Mouse (Mus musculus) kidney, postnatal 36 days (tissue): ENCODE results near the gene Olfr287.
A peak's percentile ranks its signal among the peaks of the same experiment; 100 is the strongest.

Experiments used
- DNase-seq, 2 experiments: peaks; one replicate each; pipeline ENCODE4 v3.0.0; 2021 to 2022; ENCODE audit warnings: mixed read lengths in 2 of 2

The Olfr287 gene

DNA sequence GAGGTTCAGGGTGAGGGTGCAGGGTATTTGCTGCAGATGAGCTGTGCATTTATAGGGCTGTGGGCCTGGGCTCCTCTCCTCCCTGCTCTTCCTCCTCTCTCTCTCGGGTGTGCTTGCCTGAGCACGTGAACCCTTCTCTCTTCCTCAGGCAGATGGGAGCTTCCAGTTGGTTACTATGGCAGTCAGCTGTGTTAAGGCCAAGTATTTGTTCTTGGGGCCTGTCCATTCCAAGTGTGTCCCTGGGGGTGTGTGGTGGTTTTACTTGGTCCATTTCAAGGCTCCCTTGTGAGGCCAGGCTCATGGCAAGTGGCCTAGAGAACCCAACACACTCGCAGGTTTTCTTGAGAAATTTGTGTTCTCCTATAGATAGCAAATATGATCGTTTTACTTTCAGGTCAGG lies at the start of gene Olfr287, which contains the start of gene Gm44579:
Gene Olfr287 (minus strand): TSS at position 180 of the 400 bp plus-strand sequence.
Gene Gm44579 (minus strand): TSS at position 101 of the 400 bp plus-strand sequence.
- DNase-seq: no peak

DNA sequence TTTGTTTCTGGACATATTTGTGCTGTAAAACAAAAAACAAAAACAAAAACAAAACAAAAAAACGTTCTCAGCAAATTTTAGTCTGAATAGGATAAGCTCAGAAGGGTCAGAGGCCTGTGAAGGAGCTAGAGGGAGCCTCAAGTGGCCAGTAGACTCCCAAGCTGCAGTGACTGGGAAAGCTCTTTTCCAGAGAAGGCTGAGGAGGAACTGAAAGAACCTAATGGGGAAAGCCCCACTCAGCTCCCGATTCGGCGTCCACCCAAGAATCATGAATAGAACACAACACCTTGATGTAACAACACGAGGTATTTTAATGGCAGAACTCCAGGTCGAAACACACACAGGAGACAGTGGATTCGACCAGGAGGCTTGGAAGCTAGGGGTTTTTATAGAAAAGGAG lies 36.9 kb upstream of the Olfr287 start:
- DNase-seq: no peak

DNA sequence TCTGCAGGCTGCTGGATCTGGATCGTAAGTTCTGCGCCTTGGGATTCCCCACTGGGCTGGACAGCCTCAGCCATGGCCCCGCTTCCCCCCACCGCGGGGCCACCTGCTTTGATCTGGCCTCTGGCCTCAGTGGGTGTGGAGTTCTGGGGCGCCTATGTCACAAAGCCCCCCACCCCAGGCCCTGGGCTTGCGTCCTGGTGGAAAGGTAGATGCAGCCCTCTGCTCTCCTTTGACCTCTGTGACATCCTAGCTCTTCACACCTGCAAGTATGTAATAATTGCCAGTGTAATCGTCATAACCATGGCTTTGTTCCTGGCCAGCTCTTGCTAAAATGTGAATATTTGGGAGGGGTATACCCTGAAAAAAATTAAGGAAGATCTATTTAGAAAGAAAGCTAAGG lies 36.3 kb upstream of the Olfr287 start, which contains the start of gene H1fnt:
Gene H1fnt (minus strand): TSS at position 101 of the 400 bp plus-strand sequence.
- DNase-seq: no peak

DNA sequence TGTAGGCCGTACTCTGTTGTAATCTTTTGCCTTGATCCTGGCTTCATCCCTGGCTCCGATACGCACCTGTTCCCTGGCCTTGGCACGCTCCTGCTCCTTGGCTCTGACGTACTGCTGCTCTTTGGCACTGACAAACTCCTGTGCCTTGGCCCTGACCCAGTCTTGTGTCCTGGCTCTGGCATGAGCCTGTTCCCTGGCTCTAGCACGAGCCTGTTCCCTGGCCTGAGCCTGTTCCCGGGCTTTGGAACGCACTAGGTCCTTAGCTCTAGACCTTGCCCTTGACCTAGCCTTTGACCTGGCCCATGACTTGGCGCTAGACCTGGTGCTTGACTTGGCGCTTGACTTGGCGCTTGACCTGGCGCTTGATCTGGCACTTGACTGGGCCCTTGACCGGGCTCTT lies 35.4 kb upstream of the Olfr287 start:
- DNase-seq: peak; percentile 81 to 84

DNA sequence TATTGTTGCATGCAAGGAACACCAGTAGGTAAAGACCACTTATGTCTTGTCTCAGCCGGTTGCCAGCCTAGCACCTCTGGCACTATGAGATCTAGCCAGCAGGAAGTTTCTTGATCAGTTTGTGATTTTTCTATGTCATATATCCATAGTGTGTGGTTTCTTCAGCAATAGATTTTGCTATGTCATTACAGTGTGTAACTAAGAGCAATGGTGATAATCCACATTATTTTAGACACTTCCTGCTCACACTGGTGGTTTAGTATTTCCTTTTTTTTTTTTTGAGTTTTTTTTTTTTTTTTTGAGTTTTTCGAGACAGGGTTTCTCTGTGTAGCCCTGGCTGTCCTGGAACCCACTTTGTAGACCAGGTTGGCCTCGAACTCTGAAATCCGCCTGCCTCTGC lies 14.6 kb upstream of the Olfr287 start:
- DNase-seq: no peak

DNA sequence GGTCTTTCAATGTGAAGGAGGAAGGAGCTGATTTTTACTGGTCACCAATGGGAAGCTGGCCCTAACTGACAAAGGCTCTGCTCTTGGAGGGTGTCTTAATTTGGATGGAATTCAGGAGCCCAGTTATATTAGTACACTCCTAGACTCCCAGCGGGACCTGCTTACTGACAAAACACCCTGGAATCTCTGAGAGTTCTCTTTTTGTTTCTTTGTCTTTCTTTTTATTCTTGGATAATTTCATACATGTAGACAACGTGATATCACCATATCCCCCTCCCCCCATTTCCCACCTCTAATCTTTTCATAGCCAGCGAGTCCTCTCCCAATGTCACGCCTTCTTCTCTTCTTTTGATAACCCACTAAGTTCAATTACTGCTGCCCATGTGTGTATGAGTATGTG lies 13.5 kb upstream of the Olfr287 start, which contains the start of gene Olfr286:
Gene Olfr286 (minus strand): TSS at position 101 of the 400 bp plus-strand sequence.
- no peak for DNase-seq

DNA sequence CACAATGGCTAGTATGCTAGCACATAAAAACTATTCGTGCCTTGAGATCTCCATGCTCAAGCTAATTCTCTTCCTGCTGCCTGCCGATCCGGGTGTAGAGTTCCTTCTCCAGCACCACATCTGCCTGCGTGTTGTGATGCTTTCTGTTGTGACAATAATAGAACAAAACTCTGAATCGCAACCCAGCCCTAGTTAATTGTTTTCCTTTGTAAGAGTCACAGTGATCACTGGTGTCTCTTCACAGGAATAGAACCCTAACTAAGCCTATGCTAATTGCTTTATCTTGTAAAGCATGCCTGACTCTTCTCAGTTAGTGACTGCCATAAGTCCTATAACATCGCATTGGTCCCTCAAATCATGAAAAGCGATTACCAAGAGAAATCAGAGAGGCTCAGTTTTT lies 5.2 kb upstream of the Olfr287 start:
- no peak for DNase-seq

DNA sequence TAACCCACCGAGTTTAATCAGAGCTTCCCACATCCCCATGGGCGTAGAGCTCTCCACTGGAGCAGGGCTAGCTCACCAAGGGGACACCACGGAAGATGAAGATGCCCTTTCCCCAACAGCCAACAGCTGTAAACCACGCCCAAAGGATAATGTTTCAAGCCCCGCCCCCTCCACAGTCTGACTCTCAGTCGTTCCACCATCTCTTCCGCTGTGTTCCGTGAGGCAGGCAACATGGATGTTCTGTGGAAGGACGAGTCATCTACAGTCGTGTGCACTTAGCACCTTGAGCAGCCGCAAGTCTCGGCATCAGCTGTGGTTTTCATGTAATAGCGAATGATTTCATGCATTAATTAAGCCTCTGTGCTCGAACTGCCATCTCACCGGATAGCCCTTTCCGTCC lies 4.8 kb upstream of the Olfr287 start:
- peak in 1 of 2 experiments; percentile 4 for DNase-seq

DNA sequence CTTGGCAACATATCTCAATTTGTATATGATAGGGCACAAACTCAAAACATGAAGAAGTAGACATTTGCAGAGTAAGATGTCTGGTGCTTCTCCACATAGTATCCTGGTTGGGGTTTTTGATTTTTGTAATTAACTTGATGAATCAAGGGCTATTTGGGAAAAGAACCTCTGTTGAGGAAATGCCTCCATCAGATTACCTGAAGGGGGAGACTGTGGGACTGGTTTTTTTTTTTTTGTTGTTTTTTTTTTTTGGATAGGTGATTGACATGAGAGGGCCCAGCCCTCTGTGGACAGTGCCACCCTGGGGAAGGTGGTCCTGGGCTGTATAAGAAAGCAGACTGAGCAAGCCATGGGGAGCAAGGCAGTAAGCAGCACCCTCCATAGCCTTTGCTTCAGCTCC lies 1.5 kb upstream of the Olfr287 start:
- no peak for DNase-seq

DNA sequence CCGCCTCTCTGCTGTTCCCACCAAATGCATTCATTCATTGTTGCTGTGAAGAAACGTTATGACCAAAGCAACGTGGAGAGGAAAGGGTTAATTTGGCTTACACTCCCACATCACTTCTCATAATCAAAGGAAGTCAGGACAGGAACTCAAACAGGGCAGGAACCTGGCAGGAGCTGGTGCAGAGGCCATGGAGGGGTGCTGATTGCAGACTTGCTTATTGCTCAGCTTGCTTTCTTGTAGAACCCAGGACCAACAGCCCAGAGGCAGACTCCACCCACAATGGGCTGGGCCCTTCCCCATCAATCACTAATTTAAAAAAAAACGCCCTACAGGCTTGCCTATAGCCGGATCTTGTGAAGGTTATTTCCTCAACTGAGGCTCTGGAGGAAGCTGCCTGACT lies 6.7 kb downstream of the Olfr287 start:
- DNase-seq: no peak

DNA sequence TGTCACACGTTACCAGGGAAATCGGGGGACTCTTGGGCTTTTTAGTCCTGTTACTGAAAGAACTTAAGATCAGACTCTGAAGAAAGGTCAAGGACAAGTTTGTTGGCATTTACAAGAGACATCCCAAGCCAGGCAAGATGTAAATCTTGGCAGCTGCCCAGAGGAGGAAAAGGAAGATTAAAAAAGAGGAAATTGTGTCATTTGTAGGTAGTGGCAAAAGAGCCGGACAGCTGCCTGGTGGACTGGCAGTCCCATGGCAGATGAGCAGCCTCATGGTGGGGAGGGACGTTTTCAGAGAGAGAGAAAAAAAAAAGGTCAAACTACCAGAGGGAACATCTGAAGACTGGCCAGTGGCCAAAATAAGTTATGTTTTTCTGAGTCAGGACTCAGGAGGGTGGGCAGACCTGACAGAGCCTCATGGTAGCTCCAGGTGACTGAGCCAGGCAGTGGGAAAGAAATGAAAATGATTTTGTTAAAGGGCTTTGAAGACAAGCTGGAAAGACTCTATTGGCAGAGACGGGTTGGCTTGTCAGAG lies 7.5 kb downstream of the Olfr287 start:
- DNase-seq: peak; percentile 12 to 37

DNA sequence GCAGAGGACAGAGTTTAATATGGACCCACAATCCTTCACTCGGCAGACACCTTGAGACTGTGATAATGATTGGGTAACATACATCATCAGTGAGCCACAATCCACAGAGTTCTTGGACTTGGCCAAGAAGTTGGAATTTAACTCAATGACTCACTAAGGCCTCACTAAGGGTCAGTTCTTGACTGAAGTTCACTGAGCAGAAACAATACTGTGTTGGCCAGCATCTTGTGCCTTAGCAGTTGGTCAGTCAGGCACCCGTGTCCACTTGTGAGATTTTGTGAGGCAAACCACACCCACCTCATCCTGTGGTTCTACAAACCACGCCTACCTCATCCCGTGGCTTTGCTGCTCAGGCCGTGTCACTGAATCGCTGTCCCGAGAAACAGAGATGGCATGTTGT lies 11.2 kb downstream of the Olfr287 start:
- peak; percentile 52 to 73 for DNase-seq

DNA sequence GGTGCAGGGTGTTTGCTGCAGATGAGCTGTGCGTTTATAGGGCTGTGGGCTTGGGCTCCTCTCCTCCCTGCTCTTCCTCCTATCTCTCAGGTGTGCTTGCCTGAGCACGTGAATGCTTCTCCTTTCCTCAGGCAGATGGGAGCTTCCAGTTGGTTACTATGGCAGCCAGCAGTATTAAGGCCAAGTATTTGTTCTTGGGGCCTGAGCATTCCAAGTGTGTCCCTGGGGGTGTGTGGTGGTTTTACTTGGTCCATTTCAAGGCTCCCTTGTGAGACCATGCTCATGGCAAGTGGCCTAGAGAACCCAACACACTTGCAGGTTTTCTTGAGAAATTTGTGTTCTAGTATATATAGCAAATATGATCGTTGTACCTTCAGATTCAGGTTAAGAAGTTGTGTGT lies 25.4 kb downstream of the Olfr287 start, which contains the start of gene Olfr288:
Gene Olfr288 (minus strand): TSS at position 101 of the 400 bp plus-strand sequence.
- DNase-seq: no peak

DNA sequence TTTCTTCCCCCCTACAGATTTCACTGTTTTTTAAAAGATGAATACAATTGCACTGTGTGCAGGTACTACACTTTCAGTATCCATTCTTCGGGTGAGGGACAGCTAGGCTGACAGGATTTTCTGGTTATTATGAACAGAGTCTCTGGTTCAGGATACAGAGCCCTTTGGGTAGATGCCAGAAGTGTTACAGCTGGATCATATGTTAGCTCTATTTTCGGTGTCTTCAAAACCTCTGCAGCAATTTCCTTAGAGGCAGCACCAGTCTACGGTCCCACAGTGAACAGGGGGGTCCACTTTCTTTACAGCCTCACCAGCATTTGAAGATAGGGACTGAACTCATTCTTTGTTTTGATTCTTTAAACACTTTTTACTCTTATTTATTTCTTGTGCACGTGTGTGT lies 36.4 kb downstream of the Olfr287 start:
- no peak for DNase-seq

DNA sequence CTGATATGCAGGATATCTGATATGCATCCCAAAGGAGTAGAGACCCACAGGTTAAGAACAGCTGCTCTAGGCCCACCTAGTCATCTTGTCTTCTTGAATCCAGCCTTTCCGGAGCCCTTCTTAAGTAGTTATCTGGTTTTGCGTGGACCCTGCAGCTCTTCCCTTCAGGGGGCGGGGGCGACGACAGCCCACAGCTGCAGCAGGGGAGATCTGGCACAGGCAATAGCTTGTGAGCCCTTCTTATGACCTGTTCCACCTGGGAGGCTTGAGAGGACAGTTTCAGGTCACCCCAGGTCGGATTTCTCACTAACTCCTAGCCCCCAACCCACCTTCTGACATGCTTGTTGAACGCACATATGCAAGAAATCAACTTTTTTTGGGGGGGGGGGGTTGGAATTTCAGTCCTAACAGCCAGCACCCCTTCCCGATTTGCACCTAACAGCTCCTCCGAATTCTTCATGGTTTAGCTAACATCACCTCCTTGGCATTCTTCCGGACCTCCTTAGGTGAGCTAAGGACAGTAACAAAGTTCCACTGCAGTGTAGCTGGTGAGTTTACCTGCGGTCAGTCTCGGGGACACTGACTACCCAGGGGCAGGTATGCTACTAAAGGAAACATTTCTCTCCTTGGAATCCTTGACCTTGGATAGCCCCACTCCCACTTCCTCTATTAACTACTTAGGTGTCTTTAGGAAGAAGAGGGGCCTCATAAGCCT lies 38.8 kb downstream of the Olfr287 start:
- peak; percentile 23 to 37 for DNase-seq

DNA sequence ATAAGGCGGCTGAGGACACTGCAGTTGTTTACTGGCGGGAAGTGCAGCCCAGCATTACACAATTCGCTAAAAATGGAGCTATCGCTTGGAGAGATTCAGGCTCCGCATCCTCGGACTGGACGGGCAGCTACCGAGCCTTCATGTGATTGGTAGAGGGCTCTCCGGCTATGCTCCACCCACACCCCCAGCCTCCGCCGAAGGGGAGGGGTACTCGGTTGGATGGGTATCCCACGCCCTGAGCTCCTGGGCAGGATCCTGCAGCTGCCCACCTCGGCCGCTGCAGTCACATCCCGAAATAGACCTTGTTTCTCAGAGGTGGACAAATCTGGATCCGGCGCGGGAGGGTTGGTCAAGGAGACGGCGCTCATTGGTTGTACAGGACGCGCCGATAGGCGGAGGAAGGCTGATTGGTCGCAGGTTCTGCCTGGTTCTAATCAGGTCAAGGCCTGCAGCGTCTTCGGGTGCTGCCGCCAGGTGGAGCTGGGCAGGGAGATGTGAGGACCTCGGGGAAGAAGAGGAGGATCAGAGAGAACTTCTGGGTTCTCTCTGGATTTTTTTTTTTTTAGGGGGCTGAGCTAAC lies 39.6 kb downstream of the Olfr287 start:
- peak; percentile 93 to 95 for DNase-seq

DNA sequence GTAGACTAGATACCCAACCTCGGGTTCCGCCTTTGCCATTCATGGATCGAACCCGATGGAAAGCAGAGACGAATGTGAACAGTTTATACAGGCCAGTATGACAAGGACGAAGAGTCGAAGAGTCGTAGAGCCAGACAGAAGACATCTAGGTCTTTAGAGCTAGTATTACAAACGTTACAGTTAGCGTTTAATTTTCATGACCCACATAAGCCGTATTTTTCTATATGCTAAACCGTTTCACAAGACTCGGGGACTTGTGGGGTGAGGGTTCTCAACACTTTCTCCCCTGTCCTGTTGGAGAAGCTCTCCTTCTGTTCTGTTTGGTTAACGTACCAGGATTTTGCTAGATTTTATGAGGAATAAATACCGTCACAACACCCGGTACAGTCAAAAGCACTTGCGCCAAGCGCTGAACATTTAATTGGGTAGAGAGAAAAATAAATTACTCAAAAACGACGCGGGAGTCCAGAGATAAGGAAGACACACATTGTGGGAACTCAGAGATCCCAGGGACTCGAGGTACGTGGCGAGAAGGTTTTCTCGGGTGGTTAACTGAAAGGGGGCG lies 40.2 kb downstream of the Olfr287 start:
- no peak for DNase-seq

DNA sequence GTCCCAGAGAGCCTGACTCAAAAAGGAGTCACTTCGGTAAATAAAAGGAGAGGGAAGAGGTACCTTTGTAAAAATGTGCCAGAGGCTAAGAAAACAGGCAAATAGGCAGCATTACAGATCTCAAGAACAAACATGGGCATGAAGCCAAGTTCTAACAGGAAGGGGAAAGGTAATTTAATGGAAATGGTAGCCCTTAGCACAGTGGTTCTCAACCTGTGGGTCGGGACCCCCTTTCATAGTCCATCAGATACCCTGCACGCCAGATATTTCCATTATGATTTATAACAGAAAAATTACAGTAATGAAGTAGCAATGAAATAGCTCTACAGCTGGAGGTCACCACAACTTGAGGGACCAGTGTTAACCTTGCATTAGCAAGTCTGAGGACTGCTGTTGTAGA lies 43.5 kb downstream of the Olfr287 start:
- no peak for DNase-seq

DNA sequence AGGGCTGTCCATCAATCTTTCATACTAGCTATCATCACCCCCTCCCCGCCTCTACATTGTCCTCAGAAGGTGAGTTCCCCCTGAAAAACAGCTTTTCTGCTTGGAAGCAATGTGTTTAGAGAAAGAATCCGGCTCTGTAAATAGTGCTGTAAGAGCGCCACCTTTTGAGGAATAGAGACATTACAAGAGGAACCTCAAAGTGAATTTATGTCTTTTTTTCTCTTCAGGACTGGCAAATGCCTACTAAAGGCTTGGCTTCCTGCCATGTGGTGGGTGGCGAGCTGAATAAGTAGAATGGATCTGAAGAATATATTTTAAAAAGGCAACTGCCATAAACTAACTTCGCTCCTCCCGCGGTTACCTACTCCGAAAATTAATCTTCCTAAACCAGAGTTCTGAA lies 47.0 kb downstream of the Olfr287 start:
- peak; percentile 19 to 29 for DNase-seq

DNA sequence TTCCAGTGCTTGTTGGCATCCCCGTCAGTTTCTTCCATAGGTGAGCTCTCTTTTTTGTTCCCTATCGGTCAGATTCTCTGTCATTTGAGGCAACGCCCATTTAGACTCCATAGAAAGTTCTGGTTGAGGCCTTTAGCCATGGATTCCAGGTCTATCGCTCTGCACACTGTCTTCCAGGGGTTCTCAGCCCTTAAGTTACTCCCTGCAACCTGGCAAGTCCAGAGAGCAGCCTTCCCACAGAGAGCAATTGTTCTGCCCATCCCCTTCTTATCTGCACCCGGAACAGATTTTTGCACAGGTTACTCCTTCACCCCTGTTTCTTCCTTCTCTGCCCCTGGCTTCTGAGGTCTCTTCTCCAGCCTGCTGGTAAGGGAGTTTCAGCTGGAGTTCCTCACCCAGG lies 48.7 kb downstream of the Olfr287 start:
- no peak for DNase-seq

DNA sequence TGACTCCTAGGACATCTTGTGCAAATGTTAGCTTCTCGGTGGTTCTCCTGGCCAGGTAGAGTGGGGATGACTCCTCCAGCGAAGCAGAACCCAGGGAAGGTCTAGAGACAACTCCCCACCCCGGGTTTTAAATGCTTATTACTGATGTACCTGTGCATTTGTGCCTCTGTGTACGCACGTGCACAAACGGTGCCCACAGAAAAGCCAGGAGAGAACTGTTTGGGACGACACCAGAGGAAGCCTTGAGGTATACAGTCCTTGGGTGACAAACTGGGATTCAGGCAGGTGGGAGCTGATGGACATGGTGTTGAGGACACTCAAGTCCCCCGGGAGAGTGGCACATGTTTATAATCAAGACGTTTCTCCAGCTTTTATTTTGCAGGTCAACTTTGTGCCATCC lies 49.9 kb downstream of the Olfr287 start:
- DNase-seq: no peak

DNA sequence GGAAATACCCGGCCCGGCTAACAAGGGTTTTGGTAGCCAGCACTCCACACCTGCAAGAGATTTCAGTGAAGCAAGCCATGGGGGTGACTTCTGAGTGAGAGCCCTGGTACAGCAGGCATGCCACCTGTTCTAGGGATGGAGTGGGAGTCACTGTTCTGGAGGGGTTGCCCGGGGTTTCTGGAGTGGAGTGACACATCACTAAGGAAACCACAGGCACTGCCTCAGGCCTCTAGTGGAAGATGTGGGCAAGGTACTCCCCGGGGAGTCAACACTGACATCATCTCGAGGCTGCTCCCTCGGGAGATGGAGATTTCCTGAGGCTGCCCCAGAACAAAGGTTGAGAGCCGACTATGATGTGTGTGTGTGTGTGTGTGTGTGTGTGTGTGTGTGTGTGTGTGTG lies 50.5 kb downstream of the Olfr287 start:
- DNase-seq: no peak

DNA sequence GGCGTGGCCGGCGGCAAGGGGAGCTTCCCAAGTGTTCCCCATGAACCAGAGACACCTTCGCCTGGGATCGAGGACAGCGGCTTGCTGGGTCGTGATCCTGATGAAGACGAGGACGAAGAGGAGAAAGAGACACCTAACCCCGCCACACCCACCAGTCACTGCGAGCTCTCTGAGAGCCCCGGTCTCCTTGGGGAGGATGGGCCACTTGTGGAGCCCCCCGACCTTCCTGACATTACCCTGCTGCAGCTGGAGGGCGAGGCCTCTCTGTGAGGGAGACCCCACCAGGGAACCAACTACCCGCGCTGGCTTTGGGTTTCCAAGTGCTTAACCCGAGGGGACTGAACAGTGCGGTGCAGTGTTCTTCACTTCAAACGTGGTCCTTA lies 52.2 kb downstream of the Olfr287 start:
- DNase-seq: no peak
